Mouse (Mus musculus) lung, postnatal 25 days (tissue): ENCODE data around the gene Polr1c.

Experiments used
- DNase-seq: peaks from one replicate; pipeline ENCODE4 v3.0.0; 2022; ENCODE audit warnings: low spot score

Gene Polr1c

GRCm38 (mm10) chr17:46221601-46222000 lies 26.3 kb downstream of the Polr1c start:
- DNase-seq, result no peak

DNA sequence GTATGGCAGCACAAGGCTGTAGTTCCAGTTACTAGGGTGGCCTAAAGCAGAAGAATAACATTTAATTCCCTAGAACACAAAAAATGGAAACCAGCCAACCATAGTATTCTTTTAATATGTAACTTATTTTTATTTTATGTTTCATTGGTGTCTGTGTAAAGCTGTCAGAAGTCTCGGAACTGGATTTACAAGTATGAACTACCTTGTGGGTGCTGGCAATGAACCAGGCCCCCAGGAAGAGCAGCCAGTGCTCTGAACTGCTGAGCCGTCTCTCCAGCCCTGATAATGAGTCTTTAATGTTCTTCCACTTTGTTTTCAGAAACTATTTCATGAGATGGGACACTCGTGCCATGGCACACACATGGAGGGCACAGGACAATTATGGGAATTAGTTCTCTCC lies 37.3 kb downstream of the Polr1c start:
- no peak for DNase-seq

- no peak for DNase-seq
These were observed 41.2 kb downstream of the Polr1c start for GRCm38 (mm10) chr17:46206676-46207075.

DNA sequence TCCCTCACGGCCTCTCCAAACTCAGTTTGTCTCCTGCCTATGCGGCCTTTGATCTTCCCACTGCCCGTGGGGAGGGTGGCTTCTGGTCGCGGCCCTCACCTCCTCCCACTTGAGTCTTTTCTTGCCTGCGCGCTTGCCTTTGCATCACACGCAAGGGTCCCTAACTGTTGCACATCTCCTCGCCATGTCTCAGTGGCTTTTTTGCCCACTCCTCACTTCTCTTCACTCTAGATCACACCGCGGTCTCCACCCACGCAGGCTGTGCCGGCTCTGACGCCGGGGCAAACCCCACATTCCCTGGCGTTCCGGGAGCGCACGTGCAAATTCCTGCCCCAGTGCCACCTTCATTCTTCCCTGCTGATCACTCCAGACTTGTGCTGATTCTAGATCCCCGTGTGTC lies 44.8 kb downstream of the Polr1c start:
- peak; percentile 19 for DNase-seq

GRCm38 (mm10) chr17:46202421-46203071 lies 45.3 kb downstream of the Polr1c start, which contains the start of the genes Polh and Xpo5:
TSS of gene Polh (minus strand) at chr17:46202645.
TSS of gene Xpo5 (plus strand) at chr17:46202782.
- DNase-seq, result peak; percentile 92

GRCm38 (mm10) chr17:46201151-46201550 lies 46.7 kb downstream of the Polr1c start:
- DNase-seq, result no peak
